Mouse (Mus musculus) forebrain, embryonic 16.5 days (tissue): ENCODE measurements around the gene Limk2. TPM values are rescaled to one million over a fixed set of nuclear protein-coding genes. Genes with fewer than 3 reads are reported as not detected.

Experiments
- ATAC-seq: fragments of 200-750 bp; cut with Nextera tagmentation; 2 replicates; pipeline ENCODE4 v1.8.0; 2017; ENCODE audit warnings: mild to moderate bottlenecking, moderate library complexity
- H3K27ac ChIP-seq: fragments of 300-500 bp; sonication (generic); 2 replicates; pipeline ENCODE4 v1.5.1; 2014; ENCODE audit warnings: low read length, control low read depth
- H3K27me3 ChIP-seq: fragments of 300-500 bp; sonication (generic); replicated peaks from 2 replicates; pipeline ENCODE4 v1.6.1; 2014; ENCODE audit warnings: low read length; ENCODE audit not compliant: control insufficient read depth, insufficient read depth
- H3K36me3 ChIP-seq: fragments of 300-500 bp; sonication (generic); 2 replicates; pipeline ENCODE4 v1.6.1; 2014; ENCODE audit not compliant: control insufficient read depth, insufficient read depth
- H3K4me1 ChIP-seq: fragments of 300-500 bp; sonication (generic); replicated peaks from 2 replicates; pipeline ENCODE4 v1.6.1; 2014; ENCODE audit warnings: low read length; ENCODE audit not compliant: control insufficient read depth, insufficient read depth
- H3K4me2 ChIP-seq: fragments of 300-500 bp; sonication (generic); 2 replicates; pipeline ENCODE4 v1.6.1; 2014; ENCODE audit warnings: mild to moderate bottlenecking, low read length, control low read depth
- H3K4me3 ChIP-seq: fragments of 300-500 bp; sonication (generic); replicated peaks from 2 replicates; pipeline ENCODE4 v1.5.1; 2014; ENCODE audit warnings: mild to moderate bottlenecking, low read length, control low read depth
- H3K9ac ChIP-seq: fragments of 300-500 bp; sonication (generic); replicated peaks from 2 replicates; pipeline ENCODE4 v1.6.1; 2014; ENCODE audit warnings: low read depth, low read length, control low read depth
- H3K9me3 ChIP-seq: fragments of 300-500 bp; sonication (generic); 2 replicates; pipeline ENCODE4 v1.6.1; 2016; ENCODE audit warnings: low read length; ENCODE audit not compliant: control insufficient read depth
- WGBS: fragments of 180-500 bp; shearing (Covaris S2); extraction: QIAGEN DNeasy Blood & Tissue Kit; methylation state at CpG from one replicate; pipeline ENCODE4 v1.1.7; 2014; 5-methylcytosine and 5-hydroxymethylcytosine counted together
- polyA plus RNA-seq: library from polyadenylated mRNA; unstranded; fragments of >200 nt; fragmentation: Nextera tagmentation; extraction: Ambion mirVana; gene quantifications from 2 replicates; pipeline ENCODE4 v1.2.1, GENCODE M21; 2015

The Limk2 gene
- 110 and 127 TPM in 2 replicates for polyA plus RNA-seq

GRCm38 (mm10) chr11:3408997-3409732 is at the start of gene Limk2:
Gene Limk2, minus strand, starts transcription at chr11:3409189.
- H3K4me1 ChIP-seq, result peaks cover 13% of the 10 kb centered on the region
- peak within 1 kb of the TSS; percentile 78 for H3K4me3 ChIP-seq
- peak within 1 kb of the TSS; percentile 41; the same call in 1 of the 2 replicates for H3K27ac ChIP-seq
- no peaks in the 10 kb centered on the region for H3K9me3 ChIP-seq
- H3K9ac ChIP-seq, result peak within 1 kb of the TSS; percentile 73
- no peaks in the 10 kb centered on the region for H3K27me3 ChIP-seq
- peaks cover 4% of the 10 kb centered on the region; the same call in 1 of the 2 replicates for H3K36me3 ChIP-seq
- peak; percentile 87 for ATAC-seq
- peak within 1 kb of the TSS; percentile 92 for H3K4me2 ChIP-seq
- WGBS, result 3% methylated on average over 44 of the region's 45 CpGs

DNA sequence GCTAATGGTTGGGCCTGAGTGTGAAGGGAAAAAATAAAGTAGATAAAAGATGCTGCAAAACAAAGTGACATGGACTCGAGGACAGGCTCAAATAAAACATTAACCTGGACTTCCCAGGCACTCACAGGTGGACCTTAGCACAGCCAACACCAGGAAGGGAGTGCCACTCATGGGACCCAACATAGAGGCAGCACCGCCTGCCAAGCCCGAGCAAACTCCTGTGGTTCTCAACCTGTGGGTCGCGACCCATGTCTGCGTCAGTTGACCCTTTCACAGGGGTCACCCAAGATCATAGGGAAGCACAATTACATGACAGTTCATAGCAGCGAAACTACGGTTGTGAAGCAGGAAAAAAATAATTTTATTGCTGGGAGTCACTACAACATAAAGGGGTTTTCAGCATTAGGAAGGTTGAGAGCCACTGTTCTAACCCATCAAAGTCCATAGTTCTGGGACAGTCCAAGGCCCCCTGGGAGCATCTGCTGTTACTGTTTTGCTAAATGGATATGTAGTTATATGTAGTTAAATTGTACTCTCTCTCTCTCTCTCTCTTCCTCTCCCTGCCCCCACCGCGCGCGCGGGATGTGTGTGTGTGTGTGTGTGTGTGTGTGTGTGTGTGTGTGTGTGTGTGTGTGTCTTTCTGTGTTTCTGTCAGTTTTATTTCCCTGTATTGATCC is 49.6 kb upstream of the Limk2 start:
- ATAC-seq, result no peak
- Histone ChIP-seq H3K4me3 (no peak overlapping the region), H3K9me3 (no peaks in the 10 kb centered on the region), H3K9ac (no peak overlapping the region), H3K27ac (no peak overlapping the region), H3K36me3 (no peaks in the 10 kb centered on the region), H3K27me3 (no peaks in the 10 kb centered on the region), H3K4me2 (no peak overlapping the region), H3K4me1 (peaks cover 4% of the 10 kb centered on the region)
- 84% methylated on average over 11 of the region's 13 CpGs for WGBS

GRCm38 (mm10) chr11:3456354-3456753 is 47.4 kb upstream of the Limk2 start:
- H3K9me3 ChIP-seq, result no peaks in the 10 kb centered on the region
- H3K27ac ChIP-seq, result no peak overlapping the region
- H3K27me3 ChIP-seq, result no peaks in the 10 kb centered on the region
- no peaks in the 10 kb centered on the region for H3K36me3 ChIP-seq
- H3K4me3 ChIP-seq, result no peak overlapping the region
- no peak for ATAC-seq
- 33% methylated on average over 1 of the region's 1 CpGs for WGBS
- no peak overlapping the region for H3K4me2 ChIP-seq
- peaks cover 12% of the 10 kb centered on the region for H3K4me1 ChIP-seq
- H3K9ac ChIP-seq, result no peak overlapping the region

DNA sequence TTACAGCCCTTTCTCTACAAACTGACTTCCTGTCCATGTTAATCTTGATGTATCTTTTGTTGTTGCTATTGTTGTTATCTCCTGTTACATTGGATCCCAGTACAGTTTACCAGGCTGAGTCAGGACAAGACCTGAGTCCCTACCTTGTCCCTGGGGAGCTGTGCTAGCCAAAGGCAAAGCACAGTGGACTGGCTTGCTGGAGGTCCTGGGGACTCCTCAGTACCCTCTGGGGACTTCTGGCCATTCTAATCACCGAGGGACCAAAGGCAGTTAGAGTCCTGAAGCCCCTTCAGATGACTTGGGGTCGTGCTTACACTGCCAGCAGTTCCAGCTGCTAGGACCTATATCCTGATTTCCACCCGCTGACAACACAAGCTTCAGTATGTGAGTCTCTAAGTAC is 45.5 kb upstream of the Limk2 start:
- no peak for ATAC-seq
- Histone ChIP-seq H3K9me3 (no peaks in the 10 kb centered on the region), H3K27ac (no peak overlapping the region), H3K27me3 (no peaks in the 10 kb centered on the region), H3K4me1 (peaks cover 22% of the 10 kb centered on the region), H3K36me3 (no peaks in the 10 kb centered on the region), H3K4me2 (no peak overlapping the region), H3K4me3 (no peak overlapping the region), H3K9ac (no peak overlapping the region)
- 96% methylated on average over 3 of the region's 3 CpGs for WGBS

- no peak for ATAC-seq
- no peak overlapping the region for H3K4me3 ChIP-seq
Measured at GRCm38 (mm10) chr11:3453467-3453866, 44.5 kb upstream of the Limk2 start.

GRCm38 (mm10) chr11:3452769-3453168 is 43.8 kb upstream of the Limk2 start:
- peaks cover 22% of the 10 kb centered on the region for H3K4me1 ChIP-seq
- H3K4me3 ChIP-seq, result peak overlapping the region; percentile 75
- peak overlapping the region; percentile 82 for H3K27ac ChIP-seq
- peak overlapping the region; percentile 81 for H3K4me2 ChIP-seq
- peak overlapping the region; percentile 81 for H3K9ac ChIP-seq
- H3K9me3 ChIP-seq, result no peaks in the 10 kb centered on the region
- WGBS, result 0% methylated on average over 9 of the region's 9 CpGs
- H3K27me3 ChIP-seq, result no peaks in the 10 kb centered on the region
- H3K36me3 ChIP-seq, result no peaks in the 10 kb centered on the region
- ATAC-seq, result peak; percentile 32

More at GRCm38 (mm10) chr11:3453467-3453866, 44.5 kb upstream of the Limk2 start:
- H3K9me3 ChIP-seq, result no peaks in the 10 kb centered on the region
- H3K9ac ChIP-seq, result no peak overlapping the region
- H3K4me1 ChIP-seq, result peaks cover 22% of the 10 kb centered on the region
- WGBS, result 76% methylated on average over 6 of the region's 6 CpGs
- no peak overlapping the region for H3K27ac ChIP-seq
- H3K36me3 ChIP-seq, result no peaks in the 10 kb centered on the region
- H3K4me2 ChIP-seq, result peak overlapping the region; percentile 81
- no peaks in the 10 kb centered on the region for H3K27me3 ChIP-seq

DNA sequence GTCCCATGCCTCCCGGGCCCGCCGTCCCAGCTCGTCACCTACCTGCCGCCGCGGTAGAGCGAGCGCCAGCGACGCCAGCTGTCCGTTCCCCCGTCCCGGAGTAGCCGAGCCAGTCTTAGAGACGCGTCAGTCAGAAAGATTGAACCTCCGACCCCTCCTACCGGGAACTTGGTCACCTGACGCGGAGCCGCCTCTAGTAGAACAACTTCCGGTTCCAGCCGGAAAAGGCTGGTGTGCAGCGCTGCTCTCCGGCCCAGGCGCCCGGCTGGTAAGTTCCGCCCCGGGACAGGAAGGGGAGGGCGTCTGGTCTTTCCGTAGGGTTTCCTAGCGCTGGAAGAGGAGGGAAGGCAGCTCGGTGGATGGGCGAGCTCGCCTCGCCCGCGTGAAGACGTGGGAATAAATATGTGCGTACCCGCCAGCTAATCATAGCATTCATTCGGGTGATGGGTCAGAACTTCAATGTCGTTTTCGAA is 43.2 kb upstream of the Limk2 start, which contains the start of gene Rnf185:
Rnf185 (minus strand) TSS at position 197 of the 473 bp plus-strand sequence.
- Histone ChIP-seq H3K27ac (peak within 1 kb of the TSS; percentile 82), H3K36me3 (no peaks in the 10 kb centered on the region), H3K4me2 (peak within 1 kb of the TSS; percentile 81), H3K4me1 (peaks cover 22% of the 10 kb centered on the region), H3K9ac (peak within 1 kb of the TSS; percentile 81), H3K4me3 (peak within 1 kb of the TSS; percentile 75), H3K27me3 (no peaks in the 10 kb centered on the region), H3K9me3 (no peaks in the 10 kb centered on the region)
- under 1% methylated on average over 45 of the region's 45 CpGs for WGBS
- ATAC-seq, result peak; percentile 98

DNA sequence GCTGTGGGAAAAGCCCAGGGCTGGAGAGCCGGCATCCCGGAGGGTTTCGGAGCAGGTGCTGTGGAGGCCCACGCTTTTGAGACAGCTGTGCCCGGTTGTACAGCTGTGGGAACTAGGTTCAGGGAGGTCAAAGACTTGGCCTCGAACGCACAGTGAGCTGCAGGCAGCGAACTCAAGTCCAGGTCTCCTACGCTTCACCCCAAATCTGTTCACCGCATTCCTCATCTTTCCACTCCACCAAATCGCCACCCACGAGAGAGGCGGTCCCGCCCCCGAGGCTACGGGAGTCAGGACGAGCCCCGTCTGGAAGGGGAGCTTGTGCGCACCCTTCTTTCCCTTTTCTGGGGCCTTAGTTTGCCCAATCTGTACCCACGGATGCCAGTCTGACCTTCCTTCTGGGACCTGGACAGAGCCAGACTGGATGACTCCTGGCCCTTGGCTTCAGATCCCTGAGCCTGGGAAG is 42.7 kb upstream of the Limk2 start:
- no peak; the same call in 1 of the 2 replicates for ATAC-seq
- Histone ChIP-seq H3K36me3 (no peaks in the 10 kb centered on the region), H3K4me1 (peaks cover 22% of the 10 kb centered on the region), H3K4me2 (peak overlapping the region; percentile 81), H3K27me3 (no peaks in the 10 kb centered on the region), H3K9me3 (no peaks in the 10 kb centered on the region), H3K9ac (peak overlapping the region; percentile 81), H3K4me3 (peak overlapping the region; percentile 75), H3K27ac (peak overlapping the region; percentile 82)
- WGBS, result under 1% methylated on average over 20 of the region's 20 CpGs

DNA sequence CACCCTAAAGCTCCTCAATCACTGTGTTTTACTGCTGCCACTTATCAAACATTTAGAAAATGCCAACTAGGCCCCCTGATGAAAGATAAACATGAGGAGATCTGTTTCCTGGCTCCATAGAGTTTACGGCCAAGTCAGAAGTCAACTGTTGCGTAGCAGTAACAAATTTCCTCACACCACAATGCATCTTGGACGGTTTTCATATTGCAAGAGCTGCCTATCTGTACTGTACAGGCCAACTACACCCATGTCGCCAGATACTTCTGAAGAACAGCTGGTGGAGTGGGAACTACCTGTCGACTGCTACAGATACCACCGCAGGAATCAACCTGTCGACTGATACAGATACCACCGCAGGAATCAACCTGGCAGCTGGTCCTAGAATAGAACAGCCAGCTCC is 35.9 kb upstream of the Limk2 start:
- Histone ChIP-seq H3K4me2 (no peak overlapping the region), H3K9ac (no peak overlapping the region), H3K27ac (no peak overlapping the region), H3K4me3 (no peak overlapping the region), H3K4me1 (peaks cover 6% of the 10 kb centered on the region), H3K27me3 (no peaks in the 10 kb centered on the region), H3K9me3 (no peaks in the 10 kb centered on the region), H3K36me3 (no peaks in the 10 kb centered on the region)
- no peak for ATAC-seq
- 93% methylated on average over 8 of the region's 8 CpGs for WGBS
